Mouse (Mus musculus) neural tube, embryonic 14.5 days (tissue): ENCODE measurements around the gene Ncln. TPM values are rescaled to one million over a fixed set of nuclear protein-coding genes. Genes with fewer than 3 reads are reported as not detected.

Source experiments
- ATAC-seq: fragments of 200-750 bp; cut with Nextera tagmentation; 2 replicates; pipeline ENCODE4 v1.8.0; 2017; ENCODE audit warnings: low read depth, mild to moderate bottlenecking, moderate TSS enrichment, moderate library complexity
- H3K27ac ChIP-seq: fragments of 300-500 bp; sonication (generic); 2 replicates; pipeline ENCODE4 v1.5.1; 2014; ENCODE audit warnings: low read depth, mild to moderate bottlenecking, control low read depth, low read length, moderate library complexity, mixed read lengths
- H3K27me3 ChIP-seq: fragments of 300-500 bp; sonication (generic); 2 replicates; pipeline ENCODE4 v1.6.1; 2014; ENCODE audit warnings: low read length; ENCODE audit not compliant: control insufficient read depth, insufficient read depth
- H3K36me3 ChIP-seq: fragments of 300-500 bp; sonication (generic); 2 replicates; pipeline ENCODE4 v1.6.1; 2014; ENCODE audit warnings: low read length, mixed read lengths; ENCODE audit not compliant: control insufficient read depth, insufficient read depth
- H3K4me1 ChIP-seq: fragments of 300-500 bp; sonication (generic); 2 replicates; pipeline ENCODE4 v1.6.1; 2014; ENCODE audit warnings: low read length; ENCODE audit not compliant: control insufficient read depth, insufficient read depth
- H3K4me2 ChIP-seq: fragments of 300-500 bp; sonication (generic); 2 replicates; pipeline ENCODE4 v1.6.1; 2014; ENCODE audit warnings: mild to moderate bottlenecking, low read depth, low read length, control low read depth
- H3K4me3 ChIP-seq: fragments of 300-500 bp; sonication (generic); 2 replicates; pipeline ENCODE4 v1.5.1; 2014; ENCODE audit warnings: low read depth, low read length, control low read depth, mixed read lengths
- H3K9ac ChIP-seq: fragments of 300-500 bp; sonication (generic); replicated peaks from 2 replicates; pipeline ENCODE4 v1.6.1; 2014; ENCODE audit warnings: low read depth, mild to moderate bottlenecking, control low read depth, low read length, mixed read lengths
- H3K9me3 ChIP-seq: fragments of 300-500 bp; sonication (generic); 2 replicates; pipeline ENCODE4 v1.6.1; 2016; ENCODE audit warnings: low read length; ENCODE audit not compliant: control insufficient read depth
- WGBS: fragments of 180-500 bp; shearing (Covaris S2); extraction: QIAGEN DNeasy Blood & Tissue Kit; methylation state at CpG from one replicate; pipeline ENCODE4 v1.1.7; 2014; 5-methylcytosine and 5-hydroxymethylcytosine counted together
- polyA plus RNA-seq: library from polyadenylated mRNA; unstranded; fragments of >200 nt; fragmentation: Nextera tagmentation; extraction: Ambion mirVana; gene quantifications from 2 replicates; pipeline ENCODE4 v1.2.1, GENCODE M21; 2014

Gene Ncln
- polyA plus RNA-seq, 1 experiment from 2014 or later, result 62.7 TPM

DNA sequence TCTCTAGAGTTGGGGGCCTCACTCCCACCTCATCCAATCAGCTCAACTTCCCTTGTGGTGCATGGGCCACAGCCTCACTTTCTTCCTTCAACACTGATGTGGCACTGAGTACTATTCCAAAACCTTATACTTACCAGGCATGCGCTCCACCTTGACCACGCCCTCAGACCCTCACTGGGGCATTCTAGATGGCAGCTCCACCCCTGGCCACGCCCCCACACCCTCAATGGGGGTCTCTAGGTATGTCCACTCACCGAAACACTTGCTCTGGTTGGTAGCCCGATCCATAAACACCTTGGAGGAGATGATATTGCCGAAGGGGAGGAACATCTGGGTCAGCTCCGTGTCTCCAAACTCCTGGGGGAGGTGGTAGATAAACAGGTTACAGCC lies 33.8 kb downstream of the Ncln start:
- Histone ChIP-seq H3K4me1 (0 out of 2 replicates have a peak, but pooled peaks cover 3% of the 10 kb centered on the region), H3K27ac (no peak overlapping the region), H3K4me2 (no peak overlapping the region), H3K9me3 (no peaks in the 10 kb centered on the region), H3K9ac (no peak overlapping the region), H3K27me3 (peaks cover 36% of the 10 kb centered on the region), H3K4me3 (no peak overlapping the region), H3K36me3 (peaks cover 16% of the 10 kb centered on the region)
- WGBS, result 40% methylated on average over 7 of the region's 7 CpGs
- ATAC-seq, result no peak

DNA sequence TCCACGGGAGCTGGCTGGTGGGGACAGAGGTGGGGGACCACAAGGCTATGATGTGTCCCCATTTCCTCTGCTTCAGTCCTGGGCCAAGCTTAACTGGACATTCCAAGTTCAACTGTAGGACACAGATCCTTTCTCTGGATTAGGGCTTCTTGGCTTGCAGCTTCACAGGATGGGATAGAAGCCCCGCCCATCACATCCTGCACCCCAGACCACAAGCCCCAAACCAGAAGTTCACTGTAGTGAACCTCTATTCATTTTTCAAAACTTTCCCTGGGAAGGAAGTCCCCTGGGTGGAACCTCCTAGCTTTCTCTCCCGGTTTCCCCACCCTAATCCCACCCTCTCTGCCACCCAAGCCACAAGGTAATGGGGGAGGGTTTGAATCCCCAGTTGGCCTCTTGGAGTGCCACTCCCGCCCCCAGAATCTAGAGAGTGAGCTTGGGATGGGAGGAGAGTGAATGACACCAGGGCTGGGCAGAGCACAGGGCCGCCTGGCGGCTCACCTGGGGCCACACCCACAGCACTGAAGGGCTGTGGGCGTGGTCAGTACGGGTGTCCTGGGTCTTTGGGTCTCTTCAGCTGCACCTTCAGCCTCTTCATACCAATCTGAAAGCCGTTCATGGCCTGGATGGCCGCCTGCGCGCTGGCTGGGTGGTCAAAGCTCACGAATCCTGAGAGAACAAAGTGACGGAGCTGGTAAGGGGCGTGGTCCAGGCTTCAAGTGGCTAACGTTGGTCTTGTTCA lies 34.3 kb downstream of the Ncln start:
- 7% methylated on average over 16 of the region's 16 CpGs for WGBS
- no peak overlapping the region for H3K4me2 ChIP-seq
- no peak for ATAC-seq

DNA sequence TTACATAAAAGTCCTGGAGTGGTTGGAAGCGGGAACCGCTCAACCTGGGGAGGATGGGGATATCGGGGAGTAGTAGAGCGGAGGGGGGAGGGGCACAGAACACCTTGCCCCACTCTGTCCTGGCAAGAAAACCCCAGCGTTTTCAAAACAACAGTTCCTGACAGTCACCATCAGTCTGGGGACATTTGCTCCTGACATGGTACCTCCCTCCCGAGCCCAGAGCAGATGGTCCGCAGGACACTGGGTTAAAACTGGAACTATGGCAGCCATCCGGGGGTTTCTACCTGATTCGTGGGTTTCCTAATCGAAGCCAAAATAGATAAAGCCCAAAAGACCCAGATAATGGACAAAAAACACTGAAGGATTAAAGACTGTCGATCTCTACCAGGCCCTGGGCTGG lies 35.2 kb downstream of the Ncln start:
- H3K27ac ChIP-seq, result no peak overlapping the region
- H3K27me3 ChIP-seq, result peaks cover 40% of the 10 kb centered on the region
- no peak overlapping the region for H3K4me2 ChIP-seq
- H3K36me3 ChIP-seq, result peaks cover 7% of the 10 kb centered on the region
- H3K9me3 ChIP-seq, result no peaks in the 10 kb centered on the region
- H3K4me3 ChIP-seq, result no peak overlapping the region
- 43% methylated on average over 11 of the region's 11 CpGs for WGBS
- H3K4me1 ChIP-seq, result 0 out of 2 replicates have a peak, but pooled peaks cover 3% of the 10 kb centered on the region
- no peak overlapping the region for H3K9ac ChIP-seq
- ATAC-seq, result no peak

More for the DNA sequence above, 34.3 kb downstream of the Ncln start:
- Histone ChIP-seq H3K4me3 (no peak overlapping the region), H3K27me3 (peaks cover 36% of the 10 kb centered on the region), H3K9ac (no peak overlapping the region), H3K9me3 (no peaks in the 10 kb centered on the region), H3K27ac (no peak overlapping the region), H3K4me1 (0 out of 2 replicates have a peak, but pooled peaks cover 3% of the 10 kb centered on the region), H3K36me3 (peaks cover 12% of the 10 kb centered on the region)

DNA sequence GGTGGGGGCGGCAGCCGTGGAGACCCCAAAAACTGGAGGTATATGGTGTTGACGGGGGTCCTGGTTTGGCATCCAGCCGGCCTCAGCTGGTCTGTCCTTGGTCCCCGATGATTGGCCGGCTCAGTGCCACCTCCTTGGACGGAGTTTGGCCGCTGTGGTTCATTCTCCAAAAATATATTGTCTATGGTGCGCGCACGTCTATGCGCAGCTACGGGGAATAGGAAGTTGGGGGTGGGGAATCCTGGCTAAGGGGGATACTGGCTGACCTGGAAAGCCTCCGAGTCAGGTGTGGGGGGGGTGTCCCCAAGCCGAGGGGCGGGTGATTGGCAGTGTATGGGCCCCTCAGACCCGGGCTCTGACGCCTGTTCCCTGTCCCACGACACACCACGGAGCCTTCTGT lies 35.7 kb downstream of the Ncln start:
- H3K4me2 ChIP-seq, result no peak overlapping the region
- H3K27me3 ChIP-seq, result peaks cover 40% of the 10 kb centered on the region
- no peak overlapping the region for H3K27ac ChIP-seq
- 27% methylated on average over 20 of the region's 20 CpGs for WGBS
- peaks cover 7% of the 10 kb centered on the region for H3K36me3 ChIP-seq
- 0 out of 2 replicates have a peak, but pooled peaks cover 3% of the 10 kb centered on the region for H3K4me1 ChIP-seq
- no peak for ATAC-seq
- no peak overlapping the region for H3K9ac ChIP-seq
- no peak overlapping the region for H3K4me3 ChIP-seq
- H3K9me3 ChIP-seq, result no peaks in the 10 kb centered on the region

DNA sequence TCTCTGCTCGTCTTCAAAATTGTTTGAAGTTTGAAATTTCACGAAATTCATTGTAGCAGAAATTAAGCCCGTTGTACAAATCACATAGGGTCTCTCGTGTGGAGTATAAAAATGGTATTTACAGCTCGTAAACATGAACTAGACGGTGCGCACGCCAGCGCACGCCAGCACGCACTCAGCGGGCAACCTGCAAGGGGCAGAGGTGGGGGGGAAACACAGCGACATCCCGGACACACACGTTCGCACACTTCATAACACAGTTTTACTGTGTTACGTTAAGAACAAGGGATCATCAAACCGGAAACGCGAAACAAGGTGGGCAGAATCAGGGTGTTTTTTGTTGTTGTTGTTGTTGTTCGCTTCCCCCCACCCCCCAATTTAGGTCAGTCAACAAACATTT lies 36.8 kb downstream of the Ncln start:
- H3K4me3 ChIP-seq, result no peak overlapping the region
- 0 out of 2 replicates have a peak, but pooled peaks cover under 1% of the 10 kb centered on the region for H3K4me1 ChIP-seq
- no peaks in the 10 kb centered on the region for H3K9me3 ChIP-seq
- 78% methylated on average over 21 of the region's 21 CpGs for WGBS
- no peak overlapping the region for H3K27ac ChIP-seq
- peaks cover 7% of the 10 kb centered on the region for H3K36me3 ChIP-seq
- no peak for ATAC-seq
- no peak overlapping the region for H3K9ac ChIP-seq
- no peak overlapping the region for H3K4me2 ChIP-seq
- H3K27me3 ChIP-seq, result peaks cover 42% of the 10 kb centered on the region

DNA sequence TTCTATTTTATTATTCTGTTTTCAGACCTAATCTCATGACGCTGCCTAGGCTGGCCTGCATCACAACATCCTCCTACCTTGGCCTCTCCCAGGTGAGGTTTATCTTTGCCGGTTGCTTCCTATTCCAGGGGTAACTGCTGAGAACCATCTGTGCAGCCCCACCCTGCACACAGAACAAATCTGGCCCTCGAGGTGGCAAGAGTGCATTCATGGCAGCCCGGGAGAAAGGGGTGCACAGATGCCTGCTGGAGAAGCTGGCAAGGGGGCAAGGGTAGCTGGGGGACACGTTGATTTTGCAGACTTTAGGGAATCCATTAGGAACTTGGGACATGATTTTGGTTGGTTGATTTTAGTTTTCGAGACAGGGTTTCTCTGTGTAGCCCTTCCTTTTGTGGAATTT lies 37.9 kb downstream of the Ncln start:
- Histone ChIP-seq H3K4me1 (no peaks in the 10 kb centered on the region), H3K9ac (no peak overlapping the region), H3K27me3 (peaks cover 37% of the 10 kb centered on the region), H3K4me3 (no peak overlapping the region), H3K27ac (no peak overlapping the region), H3K4me2 (no peak overlapping the region), H3K9me3 (no peaks in the 10 kb centered on the region), H3K36me3 (peaks cover 7% of the 10 kb centered on the region)
- 80% methylated on average over 6 of the region's 6 CpGs for WGBS
- no peak for ATAC-seq

DNA sequence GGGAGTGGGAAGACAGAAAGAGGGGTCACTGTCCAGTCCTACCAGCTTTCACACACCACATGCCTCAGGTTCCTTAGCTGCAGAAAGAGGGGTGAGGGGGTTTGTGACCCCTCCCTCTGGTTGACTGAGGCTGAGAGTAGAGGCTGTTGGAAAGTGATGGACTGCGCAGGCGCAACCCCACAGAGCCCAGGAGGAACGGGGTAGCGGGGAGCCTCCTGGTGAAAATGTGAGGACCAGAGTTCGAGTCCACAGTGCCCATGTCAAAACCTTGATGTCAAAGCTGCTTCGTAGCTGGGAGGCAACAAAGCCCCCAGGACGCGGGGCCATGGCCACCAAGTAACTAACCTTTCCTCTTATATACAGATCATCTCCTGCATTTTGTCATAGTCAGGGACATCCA lies 38.6 kb downstream of the Ncln start:
- no peak overlapping the region for H3K4me2 ChIP-seq
- H3K9ac ChIP-seq, result no peak overlapping the region
- H3K9me3 ChIP-seq, result no peaks in the 10 kb centered on the region
- peaks cover 7% of the 10 kb centered on the region for H3K36me3 ChIP-seq
- H3K4me3 ChIP-seq, result no peak overlapping the region
- peaks cover 33% of the 10 kb centered on the region for H3K27me3 ChIP-seq
- no peak for ATAC-seq
- 84% methylated on average over 8 of the region's 8 CpGs for WGBS
- H3K4me1 ChIP-seq, result no peaks in the 10 kb centered on the region
- H3K27ac ChIP-seq, result no peak overlapping the region

DNA sequence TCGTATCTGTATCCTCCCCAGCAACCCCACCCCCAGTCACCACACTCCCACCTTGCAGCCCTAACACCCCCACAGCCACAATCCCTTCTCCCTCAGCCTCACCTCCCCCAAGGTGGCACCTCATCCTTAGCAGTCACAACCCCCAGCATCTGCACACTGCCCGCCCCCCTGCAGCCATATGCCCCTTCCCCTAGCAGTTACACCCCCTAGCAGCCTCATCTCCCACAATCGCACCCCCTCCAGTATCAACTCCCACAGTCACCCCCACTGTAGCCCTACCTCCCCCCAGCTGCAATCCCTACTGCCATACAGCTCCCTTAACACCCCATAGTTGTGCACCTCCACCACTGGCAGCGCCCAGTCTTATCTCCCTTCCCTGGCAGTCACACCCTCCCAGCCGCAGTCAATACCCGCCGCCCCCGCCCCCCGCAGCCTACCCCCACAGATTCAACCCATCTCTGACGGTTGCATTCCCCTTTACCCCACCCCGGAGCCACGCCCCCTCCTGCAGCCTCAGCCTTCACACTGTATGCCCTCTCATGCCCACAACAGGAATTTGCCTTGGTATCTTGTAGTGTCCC lies 39.1 kb downstream of the Ncln start:
- Histone ChIP-seq H3K9ac (no peak overlapping the region), H3K9me3 (no peaks in the 10 kb centered on the region), H3K4me3 (no peak overlapping the region), H3K4me1 (no peaks in the 10 kb centered on the region), H3K27ac (no peak overlapping the region), H3K36me3 (peaks cover 3% of the 10 kb centered on the region; the same call in 1 of the 2 replicates), H3K27me3 (peaks cover 30% of the 10 kb centered on the region), H3K4me2 (no peak overlapping the region)
- no peak for ATAC-seq
- 60% methylated on average over 12 of the region's 12 CpGs for WGBS

DNA sequence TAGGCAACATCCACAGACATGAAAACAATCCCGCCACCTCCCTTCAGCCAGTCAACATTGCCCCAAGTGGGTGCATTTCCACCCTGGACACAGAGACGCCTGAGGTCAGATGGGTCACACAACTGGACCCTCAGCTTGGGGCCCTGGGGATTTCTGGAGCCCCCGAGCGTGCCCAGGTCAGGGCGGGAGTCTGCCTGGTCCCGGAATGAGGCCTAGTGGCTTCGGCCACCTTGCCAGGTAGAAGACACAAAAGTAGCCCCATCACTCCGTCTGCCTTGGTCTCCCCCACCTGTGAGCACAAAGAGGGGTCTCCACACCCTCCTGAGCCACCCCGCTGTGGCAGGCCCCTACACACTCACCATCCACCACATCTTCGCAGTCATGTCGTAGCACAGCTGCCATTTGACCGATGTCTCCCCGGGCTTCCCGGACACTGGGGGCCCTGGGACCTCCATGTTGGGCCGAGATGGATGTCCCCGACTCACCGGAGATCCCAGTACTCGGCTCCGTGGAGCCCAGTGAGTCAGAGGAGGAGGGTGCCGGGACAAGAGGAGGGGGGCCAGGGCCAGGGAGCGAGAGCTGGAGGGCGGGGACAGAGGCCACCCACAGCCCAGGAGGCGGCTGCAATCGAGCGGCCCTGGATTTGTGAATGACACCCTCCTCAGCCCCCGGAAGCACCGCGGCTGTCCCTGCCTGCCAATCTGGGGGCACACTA lies 40.9 kb downstream of the Ncln start, which contains the start of gene Nfic:
TSS of gene Nfic (minus strand) at position 455 of the 715 bp plus-strand sequence.
- Histone ChIP-seq H3K4me1 (no peaks in the 10 kb centered on the region), H3K27me3 (peaks cover 30% of the 10 kb centered on the region), H3K4me3 (no peak within 1 kb of the TSS), H3K4me2 (no peak within 1 kb of the TSS), H3K27ac (no peak within 1 kb of the TSS), H3K36me3 (no peaks in the 10 kb centered on the region), H3K9me3 (no peaks in the 10 kb centered on the region), H3K9ac (no peak within 1 kb of the TSS)
- 64% methylated on average over 27 of the region's 28 CpGs for WGBS
- ATAC-seq, result no peak
